Comparison of ENCODE assay signal across 8 mouse cellular contexts in the genomic region with DNA sequence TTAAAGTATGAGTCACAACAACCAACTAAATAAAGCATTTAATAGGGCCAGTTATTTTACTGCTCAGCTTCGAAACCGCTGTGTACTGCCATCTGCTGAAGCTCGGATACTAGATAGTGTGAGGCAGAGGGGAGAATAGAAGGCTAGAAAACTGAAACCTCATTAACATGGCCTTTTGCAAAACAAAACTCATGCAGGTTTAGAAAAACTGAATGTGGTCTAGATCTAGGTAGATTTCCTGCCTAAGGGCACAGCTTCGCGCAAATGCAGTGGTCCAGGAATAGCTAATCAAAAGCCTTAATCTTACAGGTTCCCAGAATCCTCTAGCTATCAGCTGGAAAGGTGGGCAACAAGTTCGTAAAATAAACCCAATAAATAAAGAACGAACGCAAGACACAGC. TPM values are rescaled to one million over a fixed set of nuclear protein-coding genes. Genes with fewer than 3 reads are reported as not detected.
DNase-seq lines count a peak whose midpoint lies in the region; ATAC-seq lines count a peak whose summit lies in the region.

No protein-coding gene starts in this region.

- H3K27me3 ChIP-seq in lung, embryonic 16.5 days (ENCODE audit: control insufficient read depth, insufficient read depth, low read depth, low read length), result no peaks in the 10 kb centered on the region
- no peaks in the 10 kb centered on the region for H3K27me3 ChIP-seq in embryonic facial prominence, embryonic 11.5 days (ENCODE audit: control insufficient read depth, insufficient read depth, low read length)
- no peaks in the 10 kb centered on the region for H3K27me3 ChIP-seq in limb, embryonic 10.5 days (ENCODE audit: low read depth, poor library complexity, severe bottlenecking)
- H3K27me3 ChIP-seq in splenic B cell, adult 2 months (ENCODE audit: control insufficient read depth, insufficient read depth, low read length, poor library complexity, severe bottlenecking), result no peaks in the 10 kb centered on the region

- peak overlapping the region; percentile 97 for H3K9ac ChIP-seq in lung, embryonic 16.5 days (ENCODE audit: low read length)
- peak overlapping the region; percentile 95 for H3K9ac ChIP-seq in embryonic facial prominence, embryonic 11.5 days (replicated peaks; ENCODE audit: low read length)

- H3K9me3 ChIP-seq in lung, embryonic 16.5 days (ENCODE audit: control insufficient read depth, low read length), result no peaks in the 10 kb centered on the region
- H3K9me3 ChIP-seq in embryonic facial prominence, embryonic 11.5 days (replicated peaks; ENCODE audit: control insufficient read depth, low read length), result no peaks in the 10 kb centered on the region
- no peaks in the 10 kb centered on the region for H3K9me3 ChIP-seq in limb, embryonic 10.5 days (replicated peaks)

- no peak for ATAC-seq in lung, embryonic 16.5 days (ENCODE audit: low read depth)
- no peak for ATAC-seq in embryonic facial prominence, embryonic 11.5 days (replicated peaks; ENCODE audit: insufficient number of reproducible peaks, low FRiP score, low TSS enrichment, low read depth)
- ATAC-seq in cerebellum, adult (ENCODE audit: insufficient number of reproducible peaks, low FRiP score, low TSS enrichment), result no peak

- 22% methylated on average over 8 of the region's 8 CpGs for WGBS in lung, embryonic 16.5 days
- WGBS in embryonic facial prominence, embryonic 11.5 days, result 27% methylated on average over 8 of the region's 8 CpGs
- WGBS in limb, embryonic 10.5 days, result 27% methylated on average over 8 of the region's 8 CpGs

- peak overlapping the region; percentile 88 for H3K4me3 ChIP-seq in lung, embryonic 16.5 days (ENCODE audit: low read length)
- peak overlapping the region; percentile 93 for H3K4me3 ChIP-seq in embryonic facial prominence, embryonic 11.5 days (ENCODE audit: low read depth, low read length)
- H3K4me3 ChIP-seq in limb, embryonic 10.5 days, result peak overlapping the region; percentile 92

- peaks cover 3% of the 10 kb centered on the region; the same call in 1 of the 2 replicates for H3K4me1 ChIP-seq in lung, embryonic 16.5 days (replicated peaks; ENCODE audit: control insufficient read depth, insufficient read depth, low read length)
- no peaks in the 10 kb centered on the region for H3K4me1 ChIP-seq in embryonic facial prominence, embryonic 11.5 days (ENCODE audit: control insufficient read depth, insufficient read depth, low read length)
- peaks cover 20% of the 10 kb centered on the region for H3K4me1 ChIP-seq in limb, embryonic 10.5 days

- H3K36me3 ChIP-seq in lung, embryonic 16.5 days (ENCODE audit: control insufficient read depth, insufficient read depth, low read length), result peaks cover 2% of the 10 kb centered on the region; the same call in 1 of the 2 replicates
- H3K36me3 ChIP-seq in embryonic facial prominence, embryonic 11.5 days (replicated peaks; ENCODE audit: control insufficient read depth, insufficient read depth, low read depth, low read length), result no peaks in the 10 kb centered on the region
- peaks cover 38% of the 10 kb centered on the region for H3K36me3 ChIP-seq in limb, embryonic 10.5 days
- H3K36me3 ChIP-seq in splenic B cell, adult 2 months (ENCODE audit: control insufficient read depth, insufficient read depth, low read length, poor library complexity, severe bottlenecking), result peaks cover 4% of the 10 kb centered on the region; the same call in 1 of the 2 replicates

- peak overlapping the region; percentile 98 for H3K27ac ChIP-seq in lung, embryonic 16.5 days (ENCODE audit: low read length)
- H3K27ac ChIP-seq in embryonic facial prominence, embryonic 11.5 days (replicated peaks; ENCODE audit: low read depth, low read length), result peak overlapping the region; percentile 96
- H3K27ac ChIP-seq in limb, embryonic 10.5 days, result peak overlapping the region; percentile 99

- peak overlapping the region; percentile 87 for H3K4me2 ChIP-seq in lung, embryonic 16.5 days (ENCODE audit: low read depth, low read length)
- H3K4me2 ChIP-seq in embryonic facial prominence, embryonic 11.5 days (ENCODE audit: low read depth, low read length), result peak overlapping the region; percentile 76

- no peak for DNase-seq in lung, postnatal 25 days (ENCODE audit: low spot score)
- DNase-seq in embryonic facial prominence, embryonic 11.5 days (ENCODE audit: low spot score), result peak; percentile 32
- no peak for DNase-seq in limb, embryonic 10.5 days (ENCODE audit: low spot score)
- peak; percentile 46 for DNase-seq in splenic B cell, adult 2 months (ENCODE audit: low read depth, low spot score)
- DNase-seq in adrenal gland, adult (ENCODE audit: inconsistent age in 2 of 2, low spot score in 1 of 2), result no peak
- no peak for DNase-seq in cerebellum, adult 11-12 months

RNA-seq across cellular contexts. Expression of gene Cnbd2, which starts 0.7 kb away (rescaled TPM):
- polyA plus RNA-seq in lung, embryonic 16.5 days (2015; fragmentation: Nextera tagmentation; extraction: Ambion mirVana), result 3.8 and 4.4 TPM in 2 replicates
- polyA plus RNA-seq in embryonic facial prominence, embryonic 11.5 days (2014; fragmentation: Nextera tagmentation; extraction: Ambion mirVana), result 2.9 and 3.4 TPM in 2 replicates
- polyA plus RNA-seq in limb, embryonic 10.5 days (2016; fragmentation: Nextera tagmentation; extraction: Ambion mirVana), result 2.6 TPM in 2 replicates

RNA-seq across cellular contexts. Expression of gene Scand1, which starts 1.1 kb away (rescaled TPM):
- 39.1 and 53.6 TPM in 2 replicates for polyA plus RNA-seq in lung, embryonic 16.5 days (2015; fragmentation: Nextera tagmentation; extraction: Ambion mirVana)
- polyA plus RNA-seq in embryonic facial prominence, embryonic 11.5 days (2014; fragmentation: Nextera tagmentation; extraction: Ambion mirVana), result 65.3 and 66.5 TPM in 2 replicates
- polyA plus RNA-seq in limb, embryonic 10.5 days (2016; fragmentation: Nextera tagmentation; extraction: Ambion mirVana), result 53.3 and 61.0 TPM in 2 replicates

Comparison
In these comparisons a context has a peak if more than half of its experiments do, and no peak if none do; other contexts are left out.
1. DNase-seq: peak in embryonic facial prominence, embryonic 11.5 days (single experiment) and splenic B cell, adult 2 months (single experiment); none in lung, postnatal 25 days (single experiment), limb, embryonic 10.5 days (single experiment), adrenal gland, adult (0 of 2) and cerebellum, adult 11-12 months (single experiment).
2. Peak in every context shown above with its lines, with median percentiles within 50 percentile points of each other: H3K27ac ChIP-seq and H3K4me3 ChIP-seq.